Mouse (Mus musculus) ES-Bruce4 (cell line): Measurements from ENCODE around the gene Cd2.

Experiments used
- CTCF ChIP-seq: IDR thresholded peaks from one replicate; pipeline ENCODE4 v1.8.1; 2011; ENCODE audit warnings: low read depth, low read length
- POLR2A ChIP-seq: IDR thresholded peaks from one replicate; pipeline ENCODE4 v1.8.1; 2011; ENCODE audit warnings: low read length; ENCODE audit not compliant: insufficient read depth

GRCm38 (mm10) chr3:101278396-101278795 lies 9.3 kb downstream of the Cd2 start:
- TF ChIP-seq CTCF (no peak), POLR2A (no peak)
